Mouse (Mus musculus) MEL (cell line): Measurements from ENCODE around the gene Bad. TPM values are rescaled to one million over a fixed set of nuclear protein-coding genes. Genes with fewer than 3 reads are reported as not detected.
A peak's percentile ranks its signal among the peaks of the same experiment; 100 is the strongest.

Experiments
- DNase-seq: peaks from one replicate; pipeline ENCODE4 v3.0.0; 2011; ENCODE audit warnings: low read depth, low spot score
- H3K27ac ChIP-seq: 2 replicates; pipeline ENCODE4 v1.5.1; 2012; ENCODE audit warnings: low read depth, mild to moderate bottlenecking, control low read depth, low read length, moderate library complexity; ENCODE audit not compliant: control insufficient read depth
- H3K27me3 ChIP-seq, 2 experiments: fragments of 150-350 bp in 1 of 2; sonication (generic) in 1 of 2; 2 replicates each; pipeline ENCODE4 v1.6.1; 2012; ENCODE audit warnings: low read length in 2 of 2, mild to moderate bottlenecking in 2 of 2, improper control_type of control experiment in 1 of 2, moderate library complexity in 1 of 2; ENCODE audit not compliant: insufficient read depth in 2 of 2, control insufficient read depth in 1 of 2
- H3K36me3 ChIP-seq, 2 experiments: 2 replicates each; pipeline ENCODE4 v1.6.1; 2012 to 2014; ENCODE audit warnings: low read length in 2 of 2, improper control_type of control experiment in 1 of 2, inconsistent platforms in 1 of 2, mild to moderate bottlenecking in 1 of 2; ENCODE audit not compliant: insufficient read depth in 2 of 2, control insufficient read depth in 1 of 2
- H3K4me1 ChIP-seq, 2 experiments: fragments of 150-350 bp in 1 of 2; sonication (generic) in 1 of 2; 2 replicates each; pipeline ENCODE4 v1.6.1; 2012; ENCODE audit warnings: low read length in 2 of 2, improper control_type of control experiment in 1 of 2, mild to moderate bottlenecking in 1 of 2; ENCODE audit not compliant: insufficient read depth in 2 of 2, control insufficient read depth in 1 of 2
- H3K4me3 ChIP-seq, 2 experiments: fragments of 150-350 bp in 1 of 2; sonication (generic) in 1 of 2; 2 replicates each; pipeline ENCODE4 v1.5.1; 2012; ENCODE audit warnings: low read depth in 2 of 2, low read length in 2 of 2, mild to moderate bottlenecking in 2 of 2, moderate library complexity in 2 of 2, control low read depth in 1 of 2, improper control_type of control experiment in 1 of 2; ENCODE audit not compliant: control insufficient read depth in 1 of 2, insufficient read depth in 1 of 2
- H3K79me2 ChIP-seq: 2 replicates; pipeline ENCODE4 v1.6.1; 2012; ENCODE audit warnings: mild to moderate bottlenecking, low read length, moderate library complexity; ENCODE audit not compliant: control insufficient read depth, poor library complexity, insufficient read depth
- H3K9ac ChIP-seq: 2 replicates; pipeline ENCODE4 v1.6.1; 2012; ENCODE audit warnings: low read depth, mild to moderate bottlenecking, control low read depth, low read length, moderate library complexity; ENCODE audit not compliant: control insufficient read depth, poor library complexity, severe bottlenecking
- H3K9me3 ChIP-seq: fragments of 150-350 bp; sonication (generic); replicated peaks from 2 replicates; pipeline ENCODE4 v1.6.1; 2012; ENCODE audit warnings: mild to moderate bottlenecking, low read length, improper control_type of control experiment, moderate library complexity; ENCODE audit not compliant: insufficient read depth
- BHLHE40 ChIP-seq: IDR thresholded peaks from 2 replicates; pipeline ENCODE4 v1.6.1; 2012; ENCODE audit warnings: low read depth, mild to moderate bottlenecking, inconsistent platforms, low read length, improper control_type of control experiment, borderline replicate concordance
- CHD2 ChIP-seq: IDR thresholded peaks from 2 replicates; pipeline ENCODE4 v1.6.1; 2011; ENCODE audit warnings: low read length, improper control_type of control experiment
- CTCF ChIP-seq, 3 experiments: IDR thresholded peaks in 2 of 3; conservative IDR thresholded peaks in 1 of 3; 2 replicates each; pipeline ENCODE4 v1.5.1; 2011 to 2012; ENCODE audit warnings: low read length in 3 of 3, low read depth in 2 of 3, mild to moderate bottlenecking in 2 of 3, improper control_type of control experiment in 1 of 3, inconsistent platforms in 1 of 3, mixed read lengths in 1 of 3, moderate library complexity in 1 of 3; ENCODE audit not compliant: control insufficient read depth in 1 of 3, insufficient read depth in 1 of 3, poor library complexity in 1 of 3, severe bottlenecking in 1 of 3
- E2F4 ChIP-seq: IDR thresholded peaks from 2 replicates; pipeline ENCODE4 v1.6.1; 2011; ENCODE audit warnings: low read depth, low read length, improper control_type of control experiment, borderline replicate concordance
- ELF1 ChIP-seq: IDR thresholded peaks from 2 replicates; pipeline ENCODE4 v1.6.1; 2014; ENCODE audit warnings: low read depth, mild to moderate bottlenecking, inconsistent platforms, low read length, improper control_type of control experiment, moderate library complexity
- EP300 ChIP-seq, 2 experiments: IDR thresholded peaks; 2 replicates each; pipeline ENCODE4 v1.6.1; 2011; ENCODE audit warnings: improper control_type of control experiment in 2 of 2, low read length in 2 of 2, low read depth in 1 of 2, mild to moderate bottlenecking in 1 of 2
- ETS1 ChIP-seq: IDR thresholded peaks from 2 replicates; pipeline ENCODE4 v1.6.1; 2012; ENCODE audit warnings: low read depth, mild to moderate bottlenecking, inconsistent platforms, low read length, improper control_type of control experiment, moderate library complexity
- GABPA ChIP-seq: IDR thresholded peaks from 2 replicates; pipeline ENCODE4 v1.6.1; 2012; ENCODE audit warnings: low read depth, mild to moderate bottlenecking, inconsistent platforms, low read length, improper control_type of control experiment, moderate library complexity
- GATA1 ChIP-seq: IDR thresholded peaks from 2 replicates; pipeline ENCODE4 v1.6.1; 2011; ENCODE audit warnings: low read depth, low read length, improper control_type of control experiment
- HCFC1 ChIP-seq: IDR thresholded peaks from 2 replicates; pipeline ENCODE4 v1.6.1; 2012; ENCODE audit warnings: low read depth, mild to moderate bottlenecking, inconsistent platforms, low read length, improper control_type of control experiment, moderate library complexity
- JUND ChIP-seq: IDR thresholded peaks from 2 replicates; pipeline ENCODE4 v1.6.1; 2011; ENCODE audit warnings: low read depth, mild to moderate bottlenecking, improper control_type of control experiment, low read length
- KAT2A ChIP-seq: conservative IDR thresholded peaks from 2 replicates; pipeline ENCODE4 v1.6.1; 2012; ENCODE audit warnings: low read depth, low read length, improper control_type of control experiment, inconsistent platforms
- MAX ChIP-seq: IDR thresholded peaks from 2 replicates; pipeline ENCODE4 v1.6.1; 2011; ENCODE audit warnings: low read length, improper control_type of control experiment
- MAZ ChIP-seq: IDR thresholded peaks from 2 replicates; pipeline ENCODE4 v1.6.1; 2012; ENCODE audit warnings: low read depth, mild to moderate bottlenecking, inconsistent platforms, low read length, improper control_type of control experiment
- MEF2A ChIP-seq: IDR thresholded peaks from 2 replicates; pipeline ENCODE4 v1.6.1; 2014; ENCODE audit warnings: low read depth, mild to moderate bottlenecking, inconsistent platforms, low read length, improper control_type of control experiment; ENCODE audit not compliant: poor library complexity, insufficient replicate concordance, severe bottlenecking; ENCODE audit errors: extremely low read depth
- MXI1 ChIP-seq: IDR thresholded peaks from 2 replicates; pipeline ENCODE4 v1.6.1; 2011; ENCODE audit warnings: mild to moderate bottlenecking, low read depth, low read length, improper control_type of control experiment
- MYC ChIP-seq: IDR thresholded peaks from 2 replicates; pipeline ENCODE4 v1.6.1; 2011; ENCODE audit warnings: low read depth, mild to moderate bottlenecking, low read length, improper control_type of control experiment, moderate library complexity
- NELFE ChIP-seq: IDR thresholded peaks from 2 replicates; pipeline ENCODE4 v1.6.1; 2011; ENCODE audit warnings: low read depth, low read length, improper control_type of control experiment
- NRF1 ChIP-seq: IDR thresholded peaks from 2 replicates; pipeline ENCODE4 v1.6.1; 2014; ENCODE audit warnings: low read depth, mild to moderate bottlenecking, inconsistent platforms, low read length, improper control_type of control experiment, moderate library complexity; ENCODE audit not compliant: poor library complexity, insufficient read depth, severe bottlenecking
- POLR2A ChIP-seq, 2 experiments: IDR thresholded peaks; 2 replicates each; pipeline ENCODE4 v1.6.1; 2011 to 2012; ENCODE audit warnings: low read length in 2 of 2, mild to moderate bottlenecking in 2 of 2, control low read depth in 1 of 2, improper control_type of control experiment in 1 of 2, low read depth in 1 of 2, moderate library complexity in 1 of 2; ENCODE audit not compliant: control insufficient read depth in 1 of 2, insufficient read depth in 1 of 2, poor library complexity in 1 of 2
- POLR2AphosphoS2 ChIP-seq: IDR thresholded peaks from 2 replicates; pipeline ENCODE4 v1.6.1; 2011; ENCODE audit warnings: low read length, improper control_type of control experiment
- POLR2AphosphoS5 ChIP-seq: IDR thresholded peaks from 2 replicates; pipeline ENCODE4 v1.6.1; 2012; ENCODE audit warnings: low read depth, borderline replicate concordance, mild to moderate bottlenecking, inconsistent platforms, low read length, moderate library complexity, mixed read lengths
- RAD21 ChIP-seq: IDR thresholded peaks from 2 replicates; pipeline ENCODE4 v1.6.1; 2011; ENCODE audit warnings: mild to moderate bottlenecking, low read depth, low read length, improper control_type of control experiment
- RCOR1 ChIP-seq: IDR thresholded peaks from 2 replicates; pipeline ENCODE4 v1.6.1; 2012; ENCODE audit warnings: low read depth, mild to moderate bottlenecking, inconsistent platforms, low read length, improper control_type of control experiment
- SIN3A ChIP-seq: IDR thresholded peaks from 2 replicates; pipeline ENCODE4 v1.6.1; 2012; ENCODE audit warnings: low read length, improper control_type of control experiment, inconsistent platforms
- SMC3 ChIP-seq: IDR thresholded peaks from 2 replicates; pipeline ENCODE4 v1.6.1; 2011; ENCODE audit warnings: low read depth, low read length, improper control_type of control experiment
- TAL1 ChIP-seq: IDR thresholded peaks from 2 replicates; pipeline ENCODE4 v1.6.1; 2012; ENCODE audit warnings: mild to moderate bottlenecking, inconsistent platforms, low read length, moderate library complexity, mixed read lengths
- TBP ChIP-seq: IDR thresholded peaks from 2 replicates; pipeline ENCODE4 v1.8.0; 2011; ENCODE audit warnings: low read depth, low read length, improper control_type of control experiment
- TCF12 ChIP-seq: IDR thresholded peaks from 2 replicates; pipeline ENCODE4 v1.6.1; 2014; ENCODE audit warnings: low read depth, mild to moderate bottlenecking, inconsistent platforms, low read length, improper control_type of control experiment, moderate library complexity
- UBTF ChIP-seq: IDR thresholded peaks from 2 replicates; pipeline ENCODE4 v1.6.1; 2012; ENCODE audit warnings: low read depth, mild to moderate bottlenecking, inconsistent platforms, low read length, improper control_type of control experiment, moderate library complexity, borderline replicate concordance; ENCODE audit not compliant: insufficient read depth
- USF1 ChIP-seq: IDR thresholded peaks from 2 replicates; pipeline ENCODE4 v1.6.1; 2014; ENCODE audit warnings: low read depth, mild to moderate bottlenecking, inconsistent platforms, low read length, improper control_type of control experiment, moderate library complexity
- USF2 ChIP-seq, 2 experiments: IDR thresholded peaks; 2 replicates each; pipeline ENCODE4 v1.6.1; 2011 to 2012; ENCODE audit warnings: improper control_type of control experiment in 2 of 2, low read length in 2 of 2, borderline replicate concordance in 1 of 2, inconsistent platforms in 1 of 2, low read depth in 1 of 2, mild to moderate bottlenecking in 1 of 2; ENCODE audit not compliant: insufficient read depth in 1 of 2
- ZKSCAN1 ChIP-seq: IDR thresholded peaks from 2 replicates; pipeline ENCODE4 v1.6.1; 2012; ENCODE audit warnings: low read depth, mild to moderate bottlenecking, inconsistent platforms, low read length, improper control_type of control experiment, moderate library complexity
- ZMIZ1 ChIP-seq: IDR thresholded peaks from 2 replicates; pipeline ENCODE4 v1.6.1; 2012; ENCODE audit warnings: low read depth, mild to moderate bottlenecking, inconsistent platforms, low read length, improper control_type of control experiment, moderate library complexity
- polyA plus RNA-seq, 2 experiments: library from polyadenylated mRNA; stranded (reverse) in 1 of 2; unstranded in 1 of 2; fragments of >175 nt in 1 of 2; fragments of >200 nt in 1 of 2; gene quantifications; 2 replicates each; pipeline versions ENCODE4 v1.2.1 to v1.2.4; 2012; ENCODE audit warnings: low replicate concordance in 2 of 2, low read depth in 1 of 2; ENCODE audit not compliant: insufficient read length in 2 of 2, insufficient read depth in 1 of 2, missing spikeins in 1 of 2
- total RNA-seq: library from RNA; depleted of rRNA; stranded (reverse); fragments of 300-350 nt; gene quantifications from 2 replicates; pipeline ENCODE4 v1.2.3, GENCODE M21; 2012

The Bad gene
- total and polyA plus RNA-seq, 3 experiments = 51.7 to 69.7 TPM; not detected in 1

DNA sequence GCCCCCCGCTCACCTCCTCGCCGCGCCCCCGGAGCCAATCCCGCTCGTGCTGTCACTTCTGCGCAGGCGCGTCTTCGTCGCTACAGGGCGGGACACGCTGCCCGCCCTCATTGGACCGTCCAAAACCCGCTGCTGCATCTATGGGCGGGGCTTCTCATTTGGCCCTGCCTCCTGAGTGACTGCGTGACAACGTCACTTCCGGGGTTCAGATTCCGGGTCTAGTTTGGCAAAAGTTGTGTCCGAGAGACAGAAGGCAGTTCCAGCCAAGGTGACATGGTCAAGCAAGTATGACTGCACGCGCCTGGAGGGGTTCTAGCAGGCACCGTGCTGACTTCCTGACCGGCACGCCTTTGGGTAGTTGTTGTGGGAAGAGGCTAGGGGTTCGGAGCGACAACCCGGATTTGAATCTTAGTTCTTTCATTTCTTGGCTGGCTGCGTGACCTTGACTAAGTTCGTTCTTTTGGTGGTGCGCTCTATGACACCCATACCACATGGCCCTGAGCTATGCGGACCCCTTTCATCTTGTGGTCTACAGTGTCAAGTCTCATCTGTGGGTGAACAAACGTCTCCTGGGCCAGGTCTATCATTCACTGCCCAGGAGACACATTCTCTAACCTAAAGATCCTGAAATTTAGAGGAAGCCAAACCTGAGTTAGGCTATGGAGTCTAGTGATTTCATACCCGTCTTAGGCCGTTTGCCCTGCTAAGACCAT, 38.9 kb downstream of the Bad start, which contains the start of gene Fkbp2:
Gene Fkbp2 (minus strand): TSS at position 121 of the 713 bp plus-strand sequence.
- Histone ChIP-seq H3K27ac (peak within 1 kb of the TSS; percentile 74), H3K36me3 (peaks cover 0 to 23% of the 10 kb centered on the region in 2 experiments; a peak in 2 of 4 replicates), H3K4me1 (peaks cover 0 to 19% of the 10 kb centered on the region in 2 experiments; a peak in 2 of 4 replicates)
- TF ChIP-seq TBP (peak; percentile 94), RAD21 (no peak), MAZ (peak; percentile 79; the same call in 1 of the 2 replicates), TCF12 (peak; percentile 52; the same call in 1 of the 2 replicates), MYC (peak; percentile 72), ETS1 (peak; percentile 49; the same call in 1 of the 2 replicates), NELFE (peak; percentile 99), TAL1 (no peak), USF1 (no peak; the same call in 1 of the 2 replicates), UBTF (no peak), POLR2AphosphoS5 (peak; percentile 46; the same call in 1 of the 2 replicates), ZMIZ1 (peak; percentile 96), RCOR1 (no peak), ZKSCAN1 (no peak), JUND (no peak), USF2 (IDR thresholded peaks at IDR 0.05; ENCODE audit: borderline replicate concordance in 1 of 2, insufficient read depth in 1 of 2, low read depth in 1 of 2, low read length in 2 of 2) (no peak), EP300 (IDR thresholded peaks at IDR 0.05; ENCODE audit: low read depth in 1 of 2, low read length in 2 of 2) (0 out of 4 replicates have a peak, but pooled peaks of 1 of the 2 experiments have one; percentile 16), CTCF (IDR thresholded peaks at IDR 0.05 in 2 of 3, conservative IDR thresholded peaks at IDR 0.05 in 1 of 3; ENCODE audit: control insufficient read depth in 1 of 3, insufficient read depth in 1 of 3, low read depth in 2 of 3, low read length in 3 of 3, poor library complexity in 1 of 3, severe bottlenecking in 1 of 3) (no peak), MAX (peak; percentile 65; the same call in 1 of the 2 replicates), ELF1 (peak; percentile 91), KAT2A (peak; percentile 43; the same call in 1 of the 2 replicates), POLR2A (IDR thresholded peaks at IDR 0.05; ENCODE audit: control insufficient read depth in 1 of 2, insufficient read depth in 1 of 2, low read depth in 1 of 2, low read length in 2 of 2, poor library complexity in 1 of 2) (peak; percentile 90 to 97), BHLHE40 (no peak), E2F4 (peak; percentile 61; the same call in 1 of the 2 replicates), SMC3 (no peak), CHD2 (peak; percentile 30; the same call in 1 of the 2 replicates), GATA1 (no peak), POLR2AphosphoS2 (peak; percentile 97), NRF1 (peak; percentile 84), MEF2A (no peak), HCFC1 (peak; percentile 83), MXI1 (peak; percentile 87), GABPA (no peak), SIN3A (peak; percentile 92)
- TF ChIP-seq, all 39 proteins: peak for 20
- H3K27me3 ChIP-seq = no peaks in the 10 kb centered on the region
- DNase-seq = peak; percentile 98
- peak within 1 kb of the TSS; percentile 75 for H3K9ac ChIP-seq
- H3K4me3 ChIP-seq = peak within 1 kb of the TSS; percentile 60 to 77
- H3K9me3 ChIP-seq = no peaks in the 10 kb centered on the region
- peaks cover 35% of the 10 kb centered on the region for H3K79me2 ChIP-seq
